Mouse (Mus musculus) stomach, embryonic 14.5 days (tissue): Measurements from ENCODE around the gene Gm20403. TPM values are rescaled to one million over a fixed set of nuclear protein-coding genes. Genes with fewer than 3 reads are reported as not detected.

Experiments
- ATAC-seq: fragments of 200-750 bp; cut with Nextera tagmentation; 2 replicates; pipeline ENCODE4 v1.8.0; 2017; ENCODE audit warnings: low read depth, moderate TSS enrichment; ENCODE audit not compliant: insufficient number of reproducible peaks, insufficient read depth, low FRiP score
- H3K27ac ChIP-seq: fragments of 300-500 bp; sonication (generic); 2 replicates; pipeline ENCODE4 v1.5.1; 2014; ENCODE audit warnings: mild to moderate bottlenecking, low read length, moderate library complexity, mixed read lengths
- H3K27me3 ChIP-seq: fragments of 300-500 bp; sonication (generic); 2 replicates; pipeline ENCODE4 v1.6.1; 2014; ENCODE audit warnings: low read length, control low read depth, mixed read lengths; ENCODE audit not compliant: control insufficient read depth, insufficient read depth
- H3K36me3 ChIP-seq: fragments of 300-500 bp; sonication (generic); 2 replicates; pipeline ENCODE4 v1.6.1; 2014; ENCODE audit warnings: mild to moderate bottlenecking, control low read depth, low read length, moderate library complexity, mixed read lengths; ENCODE audit not compliant: control insufficient read depth, insufficient read depth
- H3K4me1 ChIP-seq: fragments of 300-500 bp; sonication (generic); 2 replicates; pipeline ENCODE4 v1.6.1; 2014; ENCODE audit warnings: low read length, control low read depth, mixed read lengths; ENCODE audit not compliant: control insufficient read depth, insufficient read depth
- H3K4me2 ChIP-seq: fragments of 300-500 bp; sonication (generic); replicated peaks from 2 replicates; pipeline ENCODE4 v1.6.1; 2014; ENCODE audit warnings: low read depth, low read length, control low read depth
- H3K4me3 ChIP-seq: fragments of 300-500 bp; sonication (generic); 2 replicates; pipeline ENCODE4 v1.5.1; 2014; ENCODE audit warnings: low read depth, low read length, control low read depth
- H3K9ac ChIP-seq: fragments of 300-500 bp; sonication (generic); replicated peaks from 2 replicates; pipeline ENCODE4 v1.6.1; 2014; ENCODE audit warnings: low read depth, mild to moderate bottlenecking, control low read depth, low read length, moderate library complexity, mixed read lengths
- H3K9me3 ChIP-seq: fragments of 300-500 bp; sonication (generic); 2 replicates; pipeline ENCODE4 v1.6.1; 2016; ENCODE audit warnings: low read depth, low read length, control low read depth; ENCODE audit not compliant: control insufficient read depth
- WGBS: fragments of 180-500 bp; shearing (Covaris S2); extraction: QIAGEN DNeasy Blood & Tissue Kit; methylation state at CpG from one replicate; pipeline ENCODE4 v1.1.7; 2014; 5-methylcytosine and 5-hydroxymethylcytosine counted together
- polyA plus RNA-seq: library from polyadenylated mRNA; unstranded; fragments of >200 nt; fragmentation: Nextera tagmentation; extraction: Ambion mirVana; gene quantifications from 2 replicates; pipeline ENCODE4 v1.2.1, GENCODE M21; 2014

The Gm20403 gene
- not detected in 2 replicates for polyA plus RNA-seq

DNA sequence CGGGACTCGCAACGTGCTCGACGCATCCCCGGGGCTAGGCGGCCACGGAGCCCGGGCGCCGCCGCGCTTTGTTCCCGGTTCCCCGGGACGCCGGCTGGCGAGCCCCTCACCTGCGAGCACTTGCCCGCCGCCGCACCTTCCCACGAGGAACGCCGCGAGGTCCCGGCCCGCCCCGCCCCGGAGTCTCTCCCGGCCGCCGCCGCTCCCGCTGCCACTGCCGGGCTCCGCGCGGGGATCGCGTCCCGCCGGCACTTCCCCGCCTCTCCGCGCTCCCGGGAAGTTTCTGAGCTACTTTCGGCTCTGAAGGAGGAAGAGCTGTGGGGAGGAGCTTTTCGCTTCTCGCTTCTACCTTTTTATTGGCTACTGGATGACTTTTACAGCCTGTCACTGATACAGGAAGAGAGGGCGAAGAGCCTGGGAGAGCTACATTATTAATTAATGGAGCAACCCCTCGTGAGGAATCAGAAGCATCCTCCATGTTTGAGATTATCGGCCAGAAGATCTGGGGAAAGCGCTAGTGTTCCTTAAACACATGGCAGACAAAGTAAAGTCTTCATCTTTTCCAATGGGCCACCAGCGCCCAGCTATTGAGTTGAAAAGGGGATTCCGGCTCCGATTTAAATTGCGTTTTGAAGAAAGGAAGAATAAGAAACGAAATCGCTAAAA is at the start of gene Gm20403:
Gene Gm20403 (minus strand): TSS at position 478 of the 666 bp plus-strand sequence.
- Histone ChIP-seq H3K4me1 (0 out of 2 replicates have a peak, but pooled peaks cover 5% of the 10 kb centered on the region), H3K9me3 (no peaks in the 10 kb centered on the region), H3K9ac (peak within 1 kb of the TSS; percentile 90), H3K4me3 (peak within 1 kb of the TSS; percentile 88), H3K27ac (peak within 1 kb of the TSS; percentile 90), H3K36me3 (no peaks in the 10 kb centered on the region), H3K4me2 (peak within 1 kb of the TSS; percentile 84), H3K27me3 (no peaks in the 10 kb centered on the region)
- ATAC-seq = peak; percentile 76; the same call in 1 of the 2 replicates
- under 1% methylated on average over 55 of the region's 60 CpGs for WGBS

DNA sequence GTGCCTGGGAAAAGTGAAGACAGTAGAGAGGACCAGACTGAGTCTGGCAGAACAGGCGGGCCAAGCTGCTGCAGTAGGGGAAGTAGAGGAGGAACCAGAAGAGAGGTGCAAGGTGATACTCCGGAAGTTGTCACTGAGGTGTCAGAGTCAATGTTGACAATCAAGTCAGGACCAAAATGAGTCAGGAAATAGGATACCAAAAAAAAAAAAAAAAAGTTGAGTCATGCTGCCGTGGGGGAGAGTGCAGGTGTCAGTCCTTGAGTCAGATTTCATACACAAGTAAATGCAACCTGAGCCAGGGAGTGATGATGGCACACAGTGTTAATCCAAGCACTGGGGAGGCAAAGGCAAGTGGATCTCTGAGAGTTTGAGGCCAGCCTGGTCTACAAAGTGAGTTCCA is 40.8 kb upstream of the Gm20403 start:
- no peaks in the 10 kb centered on the region for H3K4me1 ChIP-seq
- no peak overlapping the region for H3K27ac ChIP-seq
- H3K9ac ChIP-seq = no peak overlapping the region
- H3K4me2 ChIP-seq = no peak overlapping the region
- WGBS = 27% methylated on average over 3 of the region's 3 CpGs
- no peak overlapping the region for H3K4me3 ChIP-seq
- no peaks in the 10 kb centered on the region for H3K27me3 ChIP-seq
- H3K36me3 ChIP-seq = no peaks in the 10 kb centered on the region
- no peak for ATAC-seq
- H3K9me3 ChIP-seq = no peaks in the 10 kb centered on the region

DNA sequence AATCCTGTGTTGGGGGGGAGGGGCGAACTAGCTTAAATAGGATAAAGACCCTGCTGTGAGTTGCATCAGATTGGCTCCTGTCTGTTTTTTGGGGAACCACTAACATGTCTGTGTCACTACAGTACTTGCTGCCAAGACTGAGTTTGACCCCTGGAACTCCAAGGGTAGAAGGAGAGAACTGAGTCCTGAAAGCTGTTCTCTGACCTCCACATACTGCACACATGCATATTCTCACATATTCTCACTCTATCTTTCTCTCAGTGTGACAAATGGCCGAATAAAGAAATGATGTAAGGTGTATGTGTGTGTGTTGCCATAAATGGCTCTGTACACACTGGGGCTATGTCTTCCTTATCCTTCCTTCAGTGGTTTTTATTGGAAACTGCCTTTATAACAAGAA is 37.0 kb upstream of the Gm20403 start:
- H3K9me3 ChIP-seq = no peaks in the 10 kb centered on the region
- H3K27me3 ChIP-seq = no peaks in the 10 kb centered on the region
- H3K9ac ChIP-seq = no peak overlapping the region
- H3K4me2 ChIP-seq = no peak overlapping the region
- H3K27ac ChIP-seq = no peak overlapping the region
- no peak overlapping the region for H3K4me3 ChIP-seq
- H3K4me1 ChIP-seq = no peaks in the 10 kb centered on the region
- 76% methylated on average over 2 of the region's 2 CpGs for WGBS
- no peaks in the 10 kb centered on the region for H3K36me3 ChIP-seq
- no peak for ATAC-seq

DNA sequence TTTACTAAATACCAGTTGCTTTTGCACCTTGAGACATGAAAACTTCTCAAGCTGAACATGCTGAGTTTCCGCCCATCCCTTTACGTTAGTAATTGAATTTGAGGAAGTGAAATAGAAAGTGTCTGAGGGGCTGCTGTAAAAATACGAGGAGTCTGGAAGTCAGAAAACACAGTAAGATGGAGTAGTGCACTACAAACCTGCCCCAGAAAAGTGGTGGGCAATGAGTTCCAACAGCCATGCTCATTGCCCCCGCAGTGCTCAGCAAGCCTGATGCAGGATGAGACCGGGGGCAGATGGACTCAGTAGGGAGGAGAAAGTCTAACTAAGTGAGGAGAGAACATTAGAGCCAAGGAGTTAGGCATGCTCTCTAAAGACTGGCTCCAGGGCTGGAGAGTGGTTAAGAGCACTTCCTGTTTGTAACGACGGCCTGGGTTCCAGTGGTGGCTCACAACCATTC is 33.1 kb upstream of the Gm20403 start:
- Histone ChIP-seq H3K27me3 (no peaks in the 10 kb centered on the region), H3K36me3 (no peaks in the 10 kb centered on the region), H3K4me1 (no peaks in the 10 kb centered on the region), H3K9ac (no peak overlapping the region), H3K9me3 (no peaks in the 10 kb centered on the region), H3K4me3 (no peak overlapping the region), H3K27ac (no peak overlapping the region), H3K4me2 (no peak overlapping the region)
- no peak for ATAC-seq
- WGBS = 82% methylated on average over 7 of the region's 7 CpGs

DNA sequence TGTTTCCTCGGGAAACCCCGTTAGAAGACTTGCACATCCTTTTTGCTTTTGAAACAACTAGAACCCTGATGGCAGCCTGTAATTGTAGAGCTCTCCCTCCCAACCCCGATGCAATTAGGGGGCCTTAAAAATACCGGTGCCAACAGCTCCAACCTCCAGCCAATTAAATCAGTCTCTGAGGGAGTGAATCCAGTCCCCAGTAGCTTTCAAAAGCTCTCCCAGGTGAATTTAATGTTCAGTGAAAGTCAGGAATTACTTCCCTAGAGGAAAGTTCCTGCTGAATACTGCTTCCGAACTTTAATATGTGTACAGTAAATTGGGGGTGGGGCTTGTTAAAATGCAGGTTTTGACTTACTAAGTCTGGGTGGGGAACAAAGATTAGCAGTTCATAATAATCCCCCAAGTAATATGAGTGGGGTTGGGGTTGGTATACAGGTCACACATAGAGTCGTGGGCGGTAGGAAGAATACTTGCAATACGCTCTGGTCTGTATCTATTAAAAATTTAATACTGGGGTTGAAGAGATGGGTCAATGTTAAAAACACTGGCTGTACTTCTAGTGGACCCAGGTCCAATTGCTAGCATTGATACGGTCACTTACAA is 30.9 kb upstream of the Gm20403 start:
- Histone ChIP-seq H3K4me3 (no peak overlapping the region), H3K9ac (no peak overlapping the region), H3K4me1 (no peaks in the 10 kb centered on the region), H3K4me2 (no peak overlapping the region), H3K36me3 (no peaks in the 10 kb centered on the region), H3K27ac (no peak overlapping the region), H3K27me3 (no peaks in the 10 kb centered on the region), H3K9me3 (no peaks in the 10 kb centered on the region)
- 74% methylated on average over 9 of the region's 9 CpGs for WGBS
- no peak for ATAC-seq

DNA sequence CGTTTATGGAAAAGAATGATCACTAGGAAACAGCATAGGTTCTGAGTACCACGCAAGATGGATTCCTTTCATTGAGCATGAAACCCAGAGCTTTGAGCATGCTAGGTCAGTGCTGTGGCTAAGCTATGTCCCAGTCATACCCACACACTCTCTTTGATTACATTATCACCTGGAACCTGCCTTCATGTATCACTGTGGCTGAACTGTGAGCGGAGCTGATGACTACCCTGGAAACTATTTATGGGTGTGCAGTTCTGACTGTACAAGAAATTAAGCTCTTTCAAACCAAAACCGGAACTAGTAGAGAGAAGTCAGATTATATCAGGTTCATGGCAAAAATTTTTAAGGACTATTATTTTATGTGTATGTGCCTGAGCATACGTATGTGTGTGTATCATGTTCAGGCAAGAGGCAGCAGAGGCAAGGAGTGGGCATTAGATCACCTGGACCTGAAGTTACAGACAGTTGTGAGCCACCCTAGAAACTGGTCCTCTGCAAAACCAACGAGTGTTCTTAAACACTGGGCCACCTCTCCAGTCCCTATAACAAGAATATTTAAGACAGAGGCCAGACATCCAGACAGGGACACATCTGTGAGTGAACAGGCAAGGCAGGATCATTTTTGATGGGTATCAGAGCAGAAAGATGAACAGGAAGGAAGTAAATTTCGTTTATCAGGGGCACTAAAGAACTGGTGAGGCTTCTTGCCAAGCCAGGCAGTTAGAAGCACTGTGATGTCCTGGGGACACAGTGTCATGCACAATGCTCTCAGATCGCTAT is 30.2 kb upstream of the Gm20403 start:
- no peak overlapping the region for H3K4me2 ChIP-seq
- no peaks in the 10 kb centered on the region for H3K27me3 ChIP-seq
- ATAC-seq = no peak
- no peak overlapping the region for H3K27ac ChIP-seq
- H3K9ac ChIP-seq = no peak overlapping the region
- 76% methylated on average over 8 of the region's 8 CpGs for WGBS
- H3K36me3 ChIP-seq = no peaks in the 10 kb centered on the region
- no peaks in the 10 kb centered on the region for H3K9me3 ChIP-seq
- H3K4me1 ChIP-seq = no peaks in the 10 kb centered on the region
- no peak overlapping the region for H3K4me3 ChIP-seq

DNA sequence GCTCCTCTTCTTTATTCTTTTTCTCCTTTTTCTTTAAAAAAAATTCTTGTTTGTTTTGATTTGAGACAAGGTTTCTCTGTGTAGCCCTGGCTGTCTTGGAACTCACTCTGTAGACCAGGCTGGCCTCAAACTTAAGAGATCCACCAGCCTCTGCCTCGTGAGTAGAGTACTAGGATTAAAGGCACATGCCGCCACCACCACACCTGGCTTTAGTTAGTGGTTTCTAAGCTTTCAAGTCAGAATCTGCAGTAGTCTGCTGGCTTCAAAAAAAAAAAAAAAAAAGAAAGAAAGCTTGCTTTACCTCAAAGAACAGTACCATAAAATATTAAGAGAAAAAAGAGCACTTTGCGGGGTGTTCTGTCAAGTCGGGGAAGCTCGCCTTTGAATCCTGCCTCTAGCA is 29.1 kb upstream of the Gm20403 start:
- Histone ChIP-seq H3K9me3 (no peaks in the 10 kb centered on the region), H3K4me2 (no peak overlapping the region), H3K4me3 (no peak overlapping the region), H3K27me3 (no peaks in the 10 kb centered on the region), H3K36me3 (no peaks in the 10 kb centered on the region), H3K27ac (no peak overlapping the region), H3K4me1 (no peaks in the 10 kb centered on the region), H3K9ac (no peak overlapping the region)
- no peak for ATAC-seq
- WGBS = 82% methylated on average over 5 of the region's 5 CpGs

DNA sequence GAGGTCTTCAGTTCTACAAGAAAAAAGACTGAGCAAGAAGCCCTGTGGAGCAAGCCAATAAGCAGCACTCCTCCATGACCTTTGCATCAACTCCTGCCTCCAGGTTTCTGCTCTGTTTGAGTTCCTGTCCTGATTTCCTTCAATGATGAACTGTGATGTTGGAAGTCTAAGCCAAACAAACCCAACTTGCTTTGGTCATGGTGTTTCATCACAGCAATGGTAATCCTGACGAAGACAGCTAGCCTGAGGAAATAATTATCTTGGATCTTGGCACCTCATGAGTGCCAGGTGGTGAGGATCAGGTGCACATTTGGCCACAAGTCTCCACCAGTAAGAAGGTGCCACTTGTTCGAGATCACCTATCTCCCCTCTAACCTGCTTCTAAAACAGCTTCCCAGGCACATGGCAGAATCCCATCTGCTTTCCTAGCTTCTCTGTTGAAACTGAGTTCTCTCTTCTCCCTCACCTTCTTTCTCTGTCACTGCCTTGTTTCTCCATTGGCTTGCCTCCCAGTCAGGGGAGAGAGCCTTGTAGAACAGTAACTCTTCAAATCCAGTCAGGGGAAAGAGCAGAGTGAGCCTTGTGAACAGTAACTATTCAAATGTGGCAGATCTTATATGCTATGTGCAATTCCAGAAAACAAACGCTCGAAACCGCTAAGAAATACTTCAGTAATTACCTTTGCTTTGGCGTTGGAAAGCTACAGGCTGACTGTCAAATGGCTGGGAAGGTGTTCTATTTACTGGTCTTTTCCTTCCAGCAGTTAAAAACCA is 27.5 kb upstream of the Gm20403 start, which contains the start of gene Baz1a:
Gene Baz1a (minus strand): TSS at position 723 of the 773 bp plus-strand sequence.
- H3K27ac ChIP-seq = no peak within 1 kb of the TSS
- H3K4me2 ChIP-seq = no peak within 1 kb of the TSS
- H3K4me1 ChIP-seq = no peaks in the 10 kb centered on the region
- no peaks in the 10 kb centered on the region for H3K36me3 ChIP-seq
- 85% methylated on average over 6 of the region's 6 CpGs for WGBS
- H3K27me3 ChIP-seq = no peaks in the 10 kb centered on the region
- no peak within 1 kb of the TSS for H3K4me3 ChIP-seq
- H3K9ac ChIP-seq = no peak within 1 kb of the TSS
- H3K9me3 ChIP-seq = no peaks in the 10 kb centered on the region
- no peak for ATAC-seq
